Mouse (Mus musculus): ENCODE measurements around the gene Grid2ip.

Grid2ip gene

DNA sequence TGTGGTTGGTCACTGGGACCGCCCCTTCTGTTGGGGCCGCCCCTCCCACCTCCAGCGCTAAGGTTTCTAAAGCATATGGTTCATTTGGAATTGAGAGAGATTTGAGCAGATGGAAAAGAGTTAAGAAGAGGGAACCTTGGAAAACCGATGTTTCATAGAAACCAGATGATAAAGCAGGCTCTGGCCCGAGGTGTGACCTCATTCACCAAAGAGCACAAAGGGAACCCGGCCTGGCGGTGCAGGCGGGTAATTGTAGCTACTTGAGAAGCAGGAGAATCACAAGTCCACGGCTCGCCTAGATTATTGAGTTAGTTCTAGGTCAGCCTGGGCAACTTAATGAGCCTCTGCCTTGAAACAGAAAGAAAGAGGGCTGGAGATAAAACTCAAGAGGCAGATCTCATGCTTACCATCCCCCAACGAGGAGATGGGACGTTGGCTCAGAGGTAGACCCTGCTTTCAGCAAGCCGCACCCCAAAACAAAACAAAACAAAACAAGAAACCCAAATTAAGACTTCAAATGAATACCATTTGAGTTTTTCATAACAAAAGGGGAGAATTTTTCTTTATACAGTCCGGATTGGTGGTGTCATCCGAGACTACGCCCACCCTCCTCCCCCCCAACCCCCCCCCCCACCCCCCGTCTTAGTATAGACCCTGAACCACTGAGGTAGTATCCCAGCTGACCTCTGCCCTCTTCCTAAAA lies at the start of gene Grid2ip:
Gene Grid2ip, plus strand, starts transcription at position 653 of the 703 bp plus-strand sequence.
- DNase-seq: no peak

DNA sequence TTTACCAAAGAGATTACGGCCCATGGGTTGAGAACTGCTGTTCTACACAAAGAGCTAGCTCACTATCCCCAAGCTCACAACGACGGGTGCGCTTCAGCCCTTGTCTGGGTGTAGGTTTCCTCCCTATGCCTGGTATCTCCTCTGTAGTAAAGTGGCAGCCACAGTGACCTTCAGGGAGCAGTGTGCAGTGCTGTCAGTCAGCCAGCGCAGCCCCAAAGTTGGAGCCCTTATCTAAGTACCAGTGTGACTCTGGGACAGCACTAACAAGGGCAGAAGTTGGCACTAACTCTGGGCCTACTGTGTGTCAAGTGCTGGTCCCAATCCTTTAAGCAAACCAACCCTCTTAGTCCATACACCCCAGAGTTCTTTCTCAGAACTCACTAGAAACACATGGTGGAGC lies 48.3 kb upstream of the Grid2ip start:
- DNase-seq: no peak

DNA sequence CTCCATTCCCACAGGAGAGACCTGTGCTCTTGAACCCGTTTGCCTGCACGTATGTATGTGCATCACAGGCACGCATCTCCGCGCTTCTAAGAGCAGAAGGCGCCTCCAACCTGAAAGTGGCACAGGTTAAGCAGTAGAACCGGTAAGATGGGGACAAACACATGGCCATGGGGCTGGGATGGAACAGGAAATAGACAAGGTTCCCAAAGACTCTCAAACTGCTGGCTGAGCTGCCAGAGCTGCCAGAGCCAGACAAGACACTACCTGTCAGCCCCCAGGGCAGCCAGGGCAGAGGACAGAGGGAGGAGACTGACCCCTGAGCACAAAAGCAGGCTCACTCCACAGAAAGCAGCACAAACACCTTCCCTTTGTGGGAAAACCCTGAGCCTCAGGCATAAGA lies 47.2 kb upstream of the Grid2ip start:
- DNase-seq: no peak

DNA sequence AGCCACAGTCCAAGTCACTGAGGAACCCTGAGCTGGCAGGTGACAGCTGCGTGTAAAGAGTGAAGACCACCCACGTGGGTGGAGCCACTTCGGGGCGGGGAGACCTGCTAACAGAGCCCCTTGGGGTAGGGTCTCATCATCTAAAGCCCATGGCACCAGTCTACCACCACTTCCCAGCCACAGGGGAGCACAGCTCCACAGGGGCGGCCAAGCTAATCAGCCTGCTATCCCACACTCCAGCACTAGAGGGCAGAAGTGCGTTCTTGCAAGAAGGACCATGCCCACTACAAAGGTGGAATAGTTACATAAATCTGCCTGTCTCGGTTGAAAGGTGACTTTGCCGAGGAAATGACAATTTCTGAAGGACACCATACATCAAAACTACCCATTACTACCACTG lies 45.3 kb upstream of the Grid2ip start:
- peak; percentile 67 for DNase-seq

DNA sequence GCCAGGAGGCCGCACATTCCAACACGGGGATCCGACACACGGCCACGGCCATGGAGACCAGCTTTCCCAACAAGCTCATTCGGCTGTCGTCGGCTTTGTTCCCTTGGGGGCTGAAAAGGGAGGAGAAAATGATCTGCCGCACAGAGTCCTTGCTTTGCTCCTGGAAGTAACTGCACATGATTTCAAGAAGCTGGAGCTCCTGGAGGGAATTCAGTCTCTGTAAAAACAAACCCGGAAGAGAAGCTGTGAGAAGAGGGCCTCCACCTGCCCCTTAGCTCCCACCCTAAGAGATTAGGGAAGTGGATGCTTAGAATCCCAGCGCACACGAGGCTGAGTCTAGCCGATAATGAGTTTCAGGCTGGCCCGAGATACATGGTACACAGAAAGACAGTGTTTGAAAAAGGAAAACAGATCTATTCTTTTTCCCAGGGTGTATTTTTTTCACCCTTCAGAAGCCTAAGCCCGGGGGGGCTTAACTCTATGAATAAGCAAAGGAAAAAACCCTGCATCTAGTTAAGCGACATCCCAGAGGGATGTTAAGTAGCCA lies 42.9 kb upstream of the Grid2ip start:
- DNase-seq: no peak

DNA sequence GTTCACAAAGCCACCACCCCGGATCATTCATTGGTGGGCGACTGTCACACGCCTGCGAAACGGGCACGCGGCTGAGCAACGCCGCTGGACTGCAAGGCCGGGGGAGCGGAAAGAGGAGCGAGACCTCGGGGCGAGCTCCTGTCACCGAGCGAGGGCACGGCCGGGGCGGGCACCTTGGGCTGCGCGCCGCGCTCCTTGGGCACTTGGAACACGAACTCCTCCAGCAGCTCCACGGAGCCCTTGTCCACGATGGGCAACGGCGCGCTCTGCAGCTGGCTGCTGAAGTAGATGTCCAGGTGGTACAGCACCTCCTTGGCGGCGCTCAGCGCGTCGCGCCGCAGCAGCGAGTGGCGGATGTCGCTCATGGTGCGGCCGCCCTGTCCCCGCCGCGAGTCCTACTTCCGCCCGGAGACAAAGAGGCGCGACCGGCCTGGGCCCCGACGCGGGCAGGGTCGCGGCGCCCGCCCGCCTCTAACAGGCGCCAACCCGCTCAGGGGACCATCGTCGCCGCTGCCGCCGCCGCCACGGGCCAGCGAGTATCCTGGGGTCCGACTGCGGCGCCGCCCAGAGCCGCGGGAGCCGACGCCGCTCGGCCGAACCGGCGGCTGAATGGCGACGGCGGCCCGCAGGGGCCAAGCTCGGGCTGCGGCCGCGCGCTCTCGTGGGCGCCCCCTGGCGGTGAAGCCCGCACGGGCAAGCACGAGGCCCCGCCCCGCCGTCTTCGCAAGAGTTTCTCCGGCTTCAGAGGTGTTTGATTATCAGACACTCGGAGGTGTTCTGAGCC lies 42.2 kb upstream of the Grid2ip start, which contains the start of gene E130309D02Rik:
Gene E130309D02Rik, minus strand, starts transcription at position 631 of the 784 bp plus-strand sequence.
- DNase-seq: peak; percentile 90

DNA sequence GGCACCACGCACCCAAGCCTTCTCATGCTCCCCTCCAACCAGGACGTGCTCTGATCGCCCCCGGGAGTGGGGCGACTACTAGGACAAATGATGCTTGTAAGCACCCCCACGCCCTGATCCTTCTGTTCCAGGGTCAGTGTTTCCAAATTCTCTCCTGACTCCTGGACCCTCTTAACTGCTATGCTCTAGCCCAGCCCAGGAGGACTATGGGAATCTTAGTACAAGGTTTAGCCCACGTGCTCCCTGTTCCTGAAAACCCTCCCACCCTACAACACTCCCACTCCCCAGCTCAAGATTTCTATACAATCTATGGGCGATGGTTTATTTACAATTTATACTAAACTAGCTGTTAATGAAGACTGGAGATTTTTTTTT lies 41.6 kb upstream of the Grid2ip start:
- DNase-seq: no peak

DNA sequence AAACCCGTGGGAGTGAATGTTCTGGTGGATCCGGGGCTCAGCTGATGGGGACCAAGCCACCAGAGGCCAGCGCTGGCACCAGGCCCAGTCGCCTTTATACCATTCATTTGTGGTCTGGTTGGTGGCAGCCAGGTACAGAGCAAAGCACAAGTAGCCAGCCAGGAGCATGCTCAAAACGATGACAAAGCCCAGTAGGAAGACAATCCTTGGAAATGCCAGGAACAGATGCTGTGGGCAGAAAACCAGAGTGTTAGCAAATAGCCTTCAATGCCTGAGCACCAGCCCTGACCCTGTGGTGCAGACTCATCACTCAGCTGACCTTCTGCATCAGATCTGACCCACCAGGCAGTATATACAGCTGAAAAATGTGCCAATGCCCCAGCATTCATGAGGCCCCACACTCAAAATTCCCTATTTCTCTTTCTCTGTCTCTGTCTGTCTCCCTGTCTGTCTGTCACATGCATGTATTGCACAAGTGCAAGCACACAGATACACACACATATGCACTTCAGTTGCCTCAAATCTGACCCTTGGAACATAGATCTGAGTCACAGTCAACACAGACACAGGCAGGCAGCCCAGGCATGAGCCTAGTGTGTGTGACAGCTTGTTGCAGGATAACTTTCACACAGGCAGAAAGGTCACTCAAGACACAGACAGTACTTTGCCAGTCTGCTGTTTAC lies 40.4 kb upstream of the Grid2ip start:
- no peak for DNase-seq

DNA sequence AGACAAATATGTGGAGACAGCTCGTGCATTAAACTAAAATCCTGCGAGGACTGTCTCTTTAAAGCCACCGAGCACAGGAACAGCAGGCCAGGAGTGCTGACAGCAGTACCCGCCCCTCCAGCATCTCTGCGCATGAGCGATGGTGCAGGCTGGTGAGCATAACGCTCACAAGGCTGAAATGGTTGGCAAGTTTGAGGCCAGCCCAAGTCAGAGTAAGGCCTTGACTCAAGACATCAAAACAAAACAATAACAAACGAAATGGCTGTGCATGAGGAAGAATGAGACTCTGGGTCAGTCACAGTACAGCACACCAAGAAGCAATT lies 39.9 kb upstream of the Grid2ip start:
- DNase-seq: no peak

DNA sequence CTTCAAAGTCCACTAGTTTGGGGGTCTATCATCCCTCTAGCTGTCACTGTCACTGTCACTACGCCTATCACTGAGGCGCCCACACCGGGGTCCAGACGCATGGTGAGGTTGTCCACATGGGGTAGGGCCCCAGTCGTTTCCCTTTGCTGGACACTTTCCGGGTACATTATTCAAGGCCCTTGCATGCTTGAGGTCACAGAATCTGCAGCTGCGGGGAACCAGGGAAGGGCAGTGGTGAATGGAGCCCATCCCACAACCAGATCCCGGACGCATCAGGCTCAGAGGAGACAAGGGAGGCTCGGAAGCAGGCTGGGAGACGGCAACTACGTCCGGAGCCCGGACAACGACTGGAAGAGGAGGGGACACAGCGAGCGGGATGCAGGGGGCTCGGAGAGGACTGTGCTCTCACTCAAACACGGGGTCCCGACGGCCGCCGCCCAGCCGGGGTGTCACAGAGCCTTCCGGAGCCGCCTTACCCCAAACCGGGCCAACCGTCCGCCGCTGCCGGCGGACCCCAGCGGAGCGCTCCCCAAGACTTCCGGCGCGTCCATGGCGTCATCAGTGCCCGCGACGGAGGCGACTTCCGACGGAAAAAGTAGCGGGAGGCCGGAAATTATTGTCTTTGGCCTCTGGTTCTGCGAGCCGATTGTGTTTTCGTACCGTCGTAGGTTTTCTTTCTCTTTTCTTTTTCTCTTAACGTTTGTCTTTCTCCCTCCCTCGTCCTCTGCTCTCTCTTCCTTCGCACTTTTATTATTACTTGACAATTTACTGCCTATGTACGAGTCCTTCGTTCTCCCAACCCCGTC lies 28.2 kb upstream of the Grid2ip start, which contains the start of gene Zdhhc4:
Gene Zdhhc4, minus strand, starts transcription at position 567 of the 806 bp plus-strand sequence.
- DNase-seq: peak; percentile 94

DNA sequence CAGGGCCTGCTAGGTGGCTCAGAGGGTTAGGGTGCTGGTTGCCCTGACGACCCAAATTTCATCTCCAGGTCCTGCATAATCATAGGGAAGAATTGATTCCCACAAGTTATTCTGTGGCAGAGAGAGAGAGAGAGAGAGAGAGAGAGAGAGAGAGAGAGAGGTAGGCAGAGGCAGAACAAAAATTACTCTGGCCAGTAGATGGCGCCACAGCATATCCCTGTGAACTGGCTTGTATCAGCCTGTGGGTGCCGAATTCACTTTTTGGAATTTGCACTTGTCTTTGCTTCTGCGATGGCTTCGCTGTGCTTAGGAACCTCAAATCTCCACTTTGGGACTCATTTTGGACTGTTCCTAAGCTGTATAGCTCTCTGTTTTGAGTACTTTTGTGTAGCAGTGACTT lies 23.3 kb upstream of the Grid2ip start:
- DNase-seq: peak; percentile 78

DNA sequence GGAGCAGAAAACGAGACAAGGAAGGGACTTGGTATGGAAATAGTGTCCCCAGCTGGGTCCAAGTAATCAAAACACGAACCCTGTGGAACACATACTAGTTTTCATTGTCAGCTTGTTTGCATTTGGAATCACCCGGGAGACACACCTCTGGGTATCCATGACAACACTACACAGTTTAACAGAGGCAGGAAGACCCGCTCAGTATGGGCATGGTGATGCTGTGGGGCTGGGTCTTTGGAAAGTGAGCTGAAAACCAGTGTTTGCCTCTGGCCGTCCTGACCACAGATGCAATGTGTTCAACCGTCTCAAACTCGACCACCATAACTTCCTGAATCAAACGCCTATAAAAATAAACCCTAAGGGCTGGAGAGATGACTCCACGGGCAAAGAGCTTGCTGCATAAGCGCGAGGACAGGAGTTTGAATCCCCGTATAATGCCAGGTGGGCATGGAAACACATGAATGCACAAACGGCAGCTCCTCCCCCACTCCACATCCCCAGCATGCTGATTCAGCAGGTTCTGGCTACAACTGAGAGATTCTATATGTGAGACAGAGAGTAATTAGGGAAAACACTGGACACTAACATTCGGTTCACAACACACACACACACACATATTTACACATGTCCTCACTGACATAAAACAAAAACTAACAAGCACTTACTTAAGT lies 22.6 kb upstream of the Grid2ip start:
- no peak for DNase-seq

DNA sequence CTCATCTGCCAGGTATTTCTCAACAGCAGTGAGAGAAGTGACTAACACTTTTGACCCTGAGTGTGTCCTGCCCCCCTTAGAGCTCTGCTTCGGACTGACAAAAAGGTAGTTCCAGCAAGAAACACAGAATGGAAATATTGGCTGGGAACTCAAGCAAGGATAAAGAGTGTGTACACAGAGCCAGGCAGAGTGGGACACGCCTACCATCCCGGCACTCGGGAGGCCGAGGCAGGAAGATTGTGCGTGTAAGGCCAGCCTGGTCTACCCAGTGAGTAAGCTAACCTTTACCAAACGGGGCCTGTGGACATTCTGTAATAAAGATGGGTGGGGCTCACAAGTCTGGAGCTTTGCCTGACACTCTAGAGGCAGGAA lies 22.1 kb upstream of the Grid2ip start:
- no peak for DNase-seq

DNA sequence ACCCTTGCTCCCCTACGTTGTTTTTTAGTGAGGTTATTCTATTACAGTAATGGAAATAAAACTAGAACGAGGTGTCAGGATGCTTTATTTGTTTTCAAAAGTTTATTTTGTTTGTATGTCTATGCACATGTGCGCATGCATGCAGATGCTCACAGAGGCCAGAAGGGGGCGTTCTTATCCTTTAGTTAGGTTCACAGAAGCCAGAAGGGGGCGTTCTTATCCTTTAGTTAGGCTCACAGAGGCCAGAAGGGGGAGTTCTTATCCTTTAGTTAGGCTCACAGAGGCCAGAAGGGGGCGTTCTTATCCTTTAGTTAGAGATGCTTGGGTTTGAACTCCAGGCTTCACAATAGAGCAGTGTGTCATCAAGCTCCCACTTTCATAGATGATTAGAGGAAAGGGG lies 20.6 kb upstream of the Grid2ip start:
- no peak for DNase-seq

DNA sequence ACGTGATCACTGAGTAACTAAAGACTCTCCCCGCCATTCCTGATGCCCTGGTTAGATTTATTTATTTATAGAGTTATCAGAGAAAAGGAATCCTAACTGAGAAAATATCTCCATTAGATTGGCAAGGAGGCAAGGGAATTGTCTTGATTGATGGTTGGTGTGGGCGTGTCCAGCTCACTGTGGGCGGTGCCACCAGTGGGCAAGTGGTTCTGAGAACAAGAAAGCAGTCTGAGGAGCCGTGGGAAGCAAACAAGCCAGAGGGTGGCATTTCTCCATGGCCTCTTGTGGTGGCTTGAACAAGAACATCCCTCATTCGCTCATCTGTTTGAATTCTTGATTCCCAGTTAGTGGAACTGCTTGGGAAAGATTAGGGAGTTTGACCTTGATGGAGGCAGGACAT lies 17.5 kb upstream of the Grid2ip start:
- no peak for DNase-seq

DNA sequence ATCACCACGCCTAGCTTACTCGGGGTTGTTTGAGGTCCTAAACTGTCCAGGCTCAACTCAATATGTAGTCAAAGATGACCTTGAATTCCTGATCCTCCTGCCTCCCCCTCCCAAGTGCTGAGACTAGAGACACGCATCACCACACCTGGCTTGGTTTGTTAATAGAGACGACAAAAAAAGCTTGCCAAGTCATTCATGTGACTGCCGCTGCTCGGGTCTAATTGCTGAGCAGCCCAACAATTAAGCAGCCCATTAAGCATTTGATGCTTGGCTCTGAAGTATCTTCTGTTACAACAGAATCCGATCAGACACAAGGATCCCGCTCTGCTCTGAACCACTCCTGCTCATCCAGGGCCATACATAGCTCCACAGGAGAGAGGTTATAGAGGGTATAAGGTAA lies 10.8 kb upstream of the Grid2ip start:
- no peak for DNase-seq

DNA sequence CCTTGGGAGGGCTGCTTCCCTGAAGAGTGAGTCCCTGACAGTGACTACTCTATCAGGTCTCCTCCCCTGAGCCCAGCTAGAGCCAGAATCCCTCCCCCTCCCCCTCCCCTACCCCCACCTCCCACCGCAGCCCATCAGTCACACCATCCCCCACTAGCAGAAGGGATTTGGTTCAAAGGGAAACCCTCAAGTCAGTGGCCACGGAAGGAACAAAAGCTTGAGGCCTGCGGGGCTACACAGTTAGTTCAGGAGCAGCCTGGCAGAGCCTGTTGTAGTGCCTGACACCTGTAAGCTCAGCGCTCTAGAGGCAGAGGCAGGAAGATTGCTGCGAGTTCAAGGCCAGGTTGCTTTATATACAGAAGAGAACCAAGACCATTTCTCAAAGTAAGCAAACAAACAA lies 1.1 kb upstream of the Grid2ip start:
- no peak for DNase-seq

DNA sequence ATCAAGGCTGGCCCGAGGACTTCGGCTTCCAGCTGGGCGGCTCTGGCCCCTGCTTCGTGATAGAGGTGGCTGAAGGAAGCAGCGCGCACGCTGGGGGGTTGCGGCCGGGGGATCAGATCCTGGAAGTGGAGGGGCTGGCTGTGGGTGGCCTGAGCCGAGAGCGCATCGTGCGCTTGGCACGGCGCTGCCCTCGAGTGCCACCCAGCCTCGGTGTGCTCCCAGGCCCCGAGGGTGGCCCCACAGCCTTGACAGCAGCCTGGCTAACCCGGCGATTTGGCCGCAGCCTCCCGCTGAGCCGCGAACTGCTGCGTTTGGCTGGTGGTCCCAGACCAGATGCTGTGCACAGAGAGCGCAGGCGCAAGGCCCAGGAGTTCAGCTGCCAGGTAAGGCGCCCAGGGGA lies 426 bp downstream of the Grid2ip start:
- no peak for DNase-seq

DNA sequence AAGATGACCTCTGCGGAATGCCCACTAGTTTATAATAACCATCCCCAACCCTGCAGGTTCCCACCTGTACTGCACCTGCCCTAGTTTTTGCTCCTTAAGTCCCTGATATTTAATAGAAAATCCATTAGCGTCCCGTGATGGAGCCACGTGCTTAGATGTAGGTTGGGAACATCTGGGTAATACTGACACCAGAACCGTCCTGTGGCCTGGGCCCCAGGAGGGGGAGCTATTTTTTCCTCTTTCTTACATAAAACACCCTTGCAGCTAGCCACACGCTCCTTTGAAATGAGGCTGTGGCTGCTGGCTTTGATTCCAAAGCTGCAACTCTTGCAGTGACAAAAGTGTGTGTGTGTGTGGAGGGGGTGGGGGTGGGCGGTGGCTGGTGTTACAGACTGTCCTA lies 2.1 kb downstream of the Grid2ip start:
- DNase-seq: no peak

DNA sequence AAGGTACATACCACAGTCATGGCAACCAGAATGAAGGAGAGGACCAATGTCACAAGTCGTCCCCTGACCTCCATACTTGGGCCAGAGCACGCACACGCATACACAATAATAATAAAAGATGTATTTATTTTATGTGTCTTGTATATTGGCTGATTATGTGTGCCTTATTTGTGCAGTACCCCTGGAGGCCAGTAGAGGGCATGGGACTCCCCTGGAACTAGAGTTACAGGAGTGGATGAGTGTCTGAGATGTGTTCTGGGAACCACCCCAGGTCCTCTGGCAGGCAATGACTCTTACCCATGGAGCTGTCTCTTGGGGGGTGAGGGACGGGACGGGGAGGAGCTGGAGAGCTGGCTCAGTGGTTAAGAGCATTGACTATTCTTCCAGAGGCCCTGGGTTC lies 2.9 kb downstream of the Grid2ip start:
- no peak for DNase-seq

DNA sequence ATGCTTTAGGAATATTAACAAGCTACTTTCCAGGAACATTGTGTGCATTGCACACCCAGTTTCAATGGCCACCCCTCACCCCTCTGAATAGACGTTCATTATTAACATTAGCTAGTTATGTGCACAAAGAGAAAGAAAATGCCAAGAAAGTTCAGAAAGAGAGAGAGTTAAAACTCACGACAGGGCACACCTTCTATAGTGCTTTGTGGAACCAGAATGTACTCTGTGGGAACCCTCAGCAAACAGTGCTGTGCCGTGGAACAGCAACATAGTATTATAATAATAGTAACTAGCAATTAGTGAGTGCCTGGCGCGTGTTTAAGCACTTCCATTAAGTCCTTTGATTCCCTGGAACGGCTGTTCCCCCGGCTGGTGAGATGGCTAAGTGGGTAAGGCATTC lies 4.3 kb downstream of the Grid2ip start:
- DNase-seq: no peak
